Mouse (Mus musculus) embryonic fibroblast, embryonic 13.5 days (primary cell): Measurements from ENCODE around the gene 6720489N17Rik.
"Not testable (repeated sequence)": the region's sequence is repeated elsewhere in the genome, so short reads cannot be mapped to it uniquely, and the experiment has no call there.

Experiments
- CTCF ChIP-seq: IDR thresholded peaks from 2 replicates; pipeline ENCODE4 v1.5.1; 2011; ENCODE audit warnings: mild to moderate bottlenecking, control low read depth, low read length, moderate library complexity, borderline replicate concordance; ENCODE audit not compliant: insufficient read depth
- POLR2A ChIP-seq: IDR thresholded peaks from 2 replicates; pipeline ENCODE4 v1.6.1; 2011; ENCODE audit warnings: low read depth, mild to moderate bottlenecking, control low read depth, low read length, moderate library complexity

GRCm38 (mm10) chr13:62627071-62627470 is 3.1 kb upstream of the 6720489N17Rik start:
- TF ChIP-seq CTCF, POLR2A: not testable (repeated sequence)
